Mouse (Mus musculus): ENCODE results near the gene B9d2. TPM values are rescaled to one million over a fixed set of nuclear protein-coding genes. Genes with fewer than 3 reads are reported as not detected.

Gene B9d2
- polyA plus RNA-seq (2012; ENCODE audit: low replicate concordance) = 53.1 and 60.9 TPM in 2 replicates

DNA sequence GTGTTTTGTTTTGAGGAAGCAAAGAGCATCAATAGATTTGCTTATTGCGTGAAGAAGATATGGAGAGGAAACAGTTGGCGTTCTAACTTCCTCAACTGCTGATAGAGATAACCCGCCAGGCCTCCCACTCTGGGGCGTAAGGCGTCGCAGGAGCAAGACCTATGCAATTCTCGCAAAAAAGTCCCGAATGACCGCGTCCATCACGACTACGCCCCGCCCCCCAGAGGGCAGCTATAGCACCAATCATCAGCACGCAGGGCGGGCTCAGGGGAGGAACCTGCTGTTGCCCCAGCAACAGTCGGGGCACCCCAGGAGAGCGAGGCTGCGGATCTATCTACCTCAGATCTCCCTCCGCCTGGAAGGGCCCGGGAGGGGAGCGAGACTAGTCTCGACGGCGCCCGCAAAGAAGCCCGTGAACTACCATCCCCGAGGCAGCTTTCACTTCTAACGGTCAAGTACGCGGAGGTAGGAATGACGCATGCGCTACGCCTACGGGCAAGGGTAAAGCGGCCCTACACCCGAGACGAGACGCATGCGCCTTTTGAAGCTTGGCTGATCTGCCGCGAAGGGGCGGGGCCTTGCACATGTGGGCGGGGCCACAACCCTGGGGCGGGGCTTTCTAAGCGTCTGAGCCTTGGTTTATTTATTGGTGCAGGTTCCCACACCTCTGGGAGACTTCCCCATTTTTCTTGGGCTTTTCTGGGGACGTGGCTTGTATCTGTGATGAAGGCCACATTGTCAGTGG, at the start of gene B9d2:
Gene B9d2 (plus strand): TSS at position 267 of the 745 bp plus-strand sequence.

GRCm38 (mm10) chr7:25658657-25659472, 21.7 kb upstream of the B9d2 start, which contains the start of the genes Bckdha and Exosc5:
Bckdha (minus strand) TSS chr7:25658981.
Exosc5 (plus strand) TSS chr7:25659164.

GRCm38 (mm10) chr7:25674719-25675300, 5.8 kb upstream of the B9d2 start, which contains the start of gene Tmem91:
Tmem91 (minus strand) TSS chr7:25675166.

GRCm38 (mm10) chr7:25686680-25687531, 6.3 kb downstream of the B9d2 start, which contains the start of gene Tgfb1:
Tgfb1 (plus strand) TSS chr7:25687002.

GRCm38 (mm10) chr7:25718788-25719417, 38.3 kb downstream of the B9d2 start, which contains the start of gene Ccdc97:
Ccdc97 (minus strand) TSS chr7:25719088.

Other genes starting within 250 kb of the B9d2 start
- 1.1 TPM in 2 replicates for gene Ceacam1, start 203.2 kb upstream of the B9d2 start, polyA plus RNA-seq (2012; ENCODE audit: low replicate concordance)
- gene Ceacam2, start 140.9 kb upstream of the B9d2 start, polyA plus RNA-seq (2012; ENCODE audit: low replicate concordance) = 0.09 TPM in 1 of 2 replicates, not detected in the other
- not detected in 2 replicates for gene Erich4, start 64.9 kb upstream of the B9d2 start, polyA plus RNA-seq (2012; ENCODE audit: low replicate concordance)
- gene Dmac2, start 61.4 kb upstream of the B9d2 start, polyA plus RNA-seq (2012; ENCODE audit: low replicate concordance) = 19.1 and 28.8 TPM in 2 replicates
- 10.3 and 11.6 TPM in 2 replicates for gene B3gnt8, start 54.1 kb upstream of the B9d2 start, polyA plus RNA-seq (2012; ENCODE audit: low replicate concordance)
- gene Bckdha, start 21.8 kb upstream of the B9d2 start, polyA plus RNA-seq (2012; ENCODE audit: low replicate concordance) = 18.0 and 23.7 TPM in 2 replicates
- gene Exosc5, start 21.6 kb upstream of the B9d2 start, polyA plus RNA-seq (2012; ENCODE audit: low replicate concordance) = 261 and 447 TPM in 2 replicates
- gene Tmem91, start 5.6 kb upstream of the B9d2 start, polyA plus RNA-seq (2012; ENCODE audit: low replicate concordance) = 0.64 and 1.3 TPM in 2 replicates
- gene Tgfb1, start 6.2 kb downstream of the B9d2 start, polyA plus RNA-seq (2012; ENCODE audit: low replicate concordance) = 953 and 1,098 TPM in 2 replicates
- 123 and 137 TPM in 2 replicates for gene Ccdc97, start 38.3 kb downstream of the B9d2 start, polyA plus RNA-seq (2012; ENCODE audit: low replicate concordance)
- 313 and 325 TPM in 2 replicates for gene Hnrnpul1, start 74.0 kb downstream of the B9d2 start, polyA plus RNA-seq (2012; ENCODE audit: low replicate concordance)
- gene Axl, start 107.9 kb downstream of the B9d2 start, polyA plus RNA-seq (2012; ENCODE audit: low replicate concordance) = 107 and 138 TPM in 2 replicates
- gene Cyp2s1, start 136.1 kb downstream of the B9d2 start, polyA plus RNA-seq (2012; ENCODE audit: low replicate concordance) = 0.10 and 0.66 TPM in 2 replicates
- gene Cyp2b10, start 216.8 kb downstream of the B9d2 start, polyA plus RNA-seq (2012; ENCODE audit: low replicate concordance) = 0.09 TPM in 1 of 2 replicates, not detected in the other

Data from leukemia stem cell, adult 10-12 weeks (primary cell).